Mouse (Mus musculus): Measurements from ENCODE around the gene G0s2.
A peak's percentile ranks its signal among the peaks of the same experiment; 100 is the strongest.

The G0s2 gene

GRCm38 (mm10) chr1:193272916-193273601, at the start of gene G0s2:
TSS of gene G0s2 (minus strand) at chr1:193273217.
- DNase-seq (ENCODE audit: low read depth, low spot score) = peak; percentile 16

- DNase-seq (ENCODE audit: low read depth, low spot score) = no peak
These were observed 47.4 kb upstream of the G0s2 start for GRCm38 (mm10) chr1:193320398-193320797.

GRCm38 (mm10) chr1:193319721-193320120, 46.7 kb upstream of the G0s2 start:
- DNase-seq (ENCODE audit: low read depth, low spot score) = no peak

- DNase-seq (ENCODE audit: low read depth, low spot score) = no peak
These were observed 44.1 kb upstream of the G0s2 start for GRCm38 (mm10) chr1:193317159-193317559.

GRCm38 (mm10) chr1:193316358-193316750, 43.3 kb upstream of the G0s2 start:
- no peak for DNase-seq (ENCODE audit: low read depth, low spot score)

- DNase-seq (ENCODE audit: low read depth, low spot score) = no peak
These were observed 42.8 kb upstream of the G0s2 start for GRCm38 (mm10) chr1:193315705-193316357.

- DNase-seq (ENCODE audit: low read depth, low spot score) = no peak
These were observed 38.6 kb upstream of the G0s2 start for GRCm38 (mm10) chr1:193311596-193311995.

GRCm38 (mm10) chr1:193310519-193311085, 37.6 kb upstream of the G0s2 start:
- DNase-seq (ENCODE audit: low read depth, low spot score) = no peak

GRCm38 (mm10) chr1:193309785-193310518, 36.9 kb upstream of the G0s2 start:
- no peak for DNase-seq (ENCODE audit: low read depth, low spot score)

- DNase-seq (ENCODE audit: low read depth, low spot score) = no peak
These were observed 33.8 kb upstream of the G0s2 start for GRCm38 (mm10) chr1:193306832-193307231.

GRCm38 (mm10) chr1:193305386-193305785, 32.4 kb upstream of the G0s2 start:
- DNase-seq (ENCODE audit: low read depth, low spot score) = no peak

GRCm38 (mm10) chr1:193303096-193303495, 30.1 kb upstream of the G0s2 start:
- DNase-seq (ENCODE audit: low read depth, low spot score) = no peak

- DNase-seq (ENCODE audit: low read depth, low spot score) = no peak
These were observed 29.0 kb upstream of the G0s2 start for GRCm38 (mm10) chr1:193302093-193302405.

GRCm38 (mm10) chr1:193301216-193302092, 28.4 kb upstream of the G0s2 start:
- no peak for DNase-seq (ENCODE audit: low read depth, low spot score)

GRCm38 (mm10) chr1:193299995-193300394, 27.0 kb upstream of the G0s2 start:
- no peak for DNase-seq (ENCODE audit: low read depth, low spot score)

GRCm38 (mm10) chr1:193298141-193298765, 25.2 kb upstream of the G0s2 start:
- DNase-seq (ENCODE audit: low read depth, low spot score) = no peak

- DNase-seq (ENCODE audit: low read depth, low spot score) = no peak
These were observed 22.9 kb upstream of the G0s2 start for GRCm38 (mm10) chr1:193295920-193296319.

- no peak for DNase-seq (ENCODE audit: low read depth, low spot score)
These were observed 20.9 kb upstream of the G0s2 start for GRCm38 (mm10) chr1:193293926-193294325.

- no peak for DNase-seq (ENCODE audit: low read depth, low spot score)
These were observed 20.0 kb upstream of the G0s2 start for GRCm38 (mm10) chr1:193293039-193293438.

GRCm38 (mm10) chr1:193290686-193291085, 17.7 kb upstream of the G0s2 start:
- no peak for DNase-seq (ENCODE audit: low read depth, low spot score)

- DNase-seq (ENCODE audit: low read depth, low spot score) = no peak
These were observed 16.9 kb upstream of the G0s2 start for GRCm38 (mm10) chr1:193289914-193290313.
